Mouse (Mus musculus): Measurements from ENCODE around the gene Rgs6.

DNA sequence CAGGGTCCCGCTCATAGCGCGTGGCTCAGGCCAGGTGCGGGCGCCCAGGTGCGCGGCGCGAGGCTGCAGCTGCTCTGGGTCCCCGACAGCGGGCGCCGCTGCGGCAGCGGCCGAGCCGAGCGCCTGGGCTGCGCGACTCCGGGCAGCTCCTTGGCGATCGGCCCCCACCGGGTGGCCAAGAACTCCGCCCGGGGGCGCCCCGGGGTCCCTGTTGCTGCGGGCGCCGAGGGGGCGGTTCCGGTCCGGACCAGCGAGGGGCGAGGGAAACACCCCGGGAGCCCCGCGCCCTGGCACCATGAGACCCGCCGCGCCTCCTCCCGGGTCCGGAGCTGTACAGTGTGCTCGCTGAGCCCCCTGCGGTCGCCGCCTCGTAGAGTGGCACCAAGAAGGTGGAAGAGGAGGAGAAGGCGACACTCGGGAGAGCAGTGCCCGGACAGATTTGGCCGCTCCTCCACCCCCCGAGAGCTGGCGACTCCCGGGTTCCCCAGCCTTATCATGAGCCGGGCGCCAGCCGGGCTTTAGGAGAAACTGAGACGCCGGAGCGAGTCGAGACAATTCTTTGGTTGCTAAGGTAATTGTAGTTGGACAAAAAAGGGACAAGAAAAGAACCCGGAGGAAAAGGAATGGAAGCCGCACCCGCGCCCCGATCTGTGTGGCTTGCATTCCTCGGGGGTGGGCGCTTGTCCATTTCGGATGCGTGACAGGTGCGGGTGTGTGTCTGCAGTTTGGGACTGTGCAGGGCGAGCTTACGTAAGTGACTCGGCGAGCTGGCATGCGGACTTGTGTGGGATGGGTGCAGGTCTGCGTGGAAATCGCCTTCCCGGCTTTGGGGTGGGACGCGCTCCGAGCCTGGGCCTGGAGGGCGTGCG is 29.0 kb downstream of the Rgs6 start:
- TF ChIP-seq CTCF (IDR thresholded peaks at IDR 0.05; ENCODE audit: extremely low read depth, insufficient read length, insufficient replicate concordance, low read depth, low read length) (no peak), POLR2A (IDR thresholded peaks at IDR 0.05; ENCODE audit: low read depth, low read length) (no peak)

Data from small intestine, adult 2 months (tissue).